Mouse (Mus musculus) fibroblast of lung, adult 2 months (primary cell): Measurements from ENCODE around the gene Sh2d1b1.
"Not testable (repeated sequence)": the region's sequence is repeated elsewhere in the genome, so short reads cannot be mapped to it uniquely, and the experiment has no call there.

Experiments used
- DNase-seq: peaks from one replicate; pipeline ENCODE4 v3.0.0-alpha.2; 2011; ENCODE audit warnings: low read depth

Gene Sh2d1b1

GRCm38 (mm10) chr1:170277016-170277415 is at the start of gene Sh2d1b1:
Gene Sh2d1b1 (plus strand): TSS chr1:170277320.
- no peak for DNase-seq

DNA sequence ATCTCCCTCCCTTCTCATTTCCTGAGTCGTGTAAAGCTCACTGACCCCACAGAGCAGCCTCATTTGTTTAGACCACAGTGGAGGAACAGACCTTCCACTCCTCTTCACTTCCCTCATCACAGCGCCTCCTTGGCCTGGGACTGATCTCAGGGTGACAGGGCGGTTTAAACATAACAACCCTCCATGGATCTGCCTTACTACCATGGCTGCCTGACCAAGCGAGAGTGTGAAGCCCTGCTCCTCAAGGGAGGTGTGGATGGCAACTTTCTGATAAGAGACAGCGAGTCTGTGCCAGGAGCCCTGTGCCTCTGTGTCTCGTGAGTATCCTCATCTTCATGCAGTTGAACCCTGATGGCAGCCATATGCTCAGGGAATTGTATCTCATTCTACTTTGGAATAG is 44.4 kb upstream of the Sh2d1b1 start, which contains the start of gene Sh2d1b2:
Gene Sh2d1b2 (plus strand): TSS at position 62 of the 400 bp plus-strand sequence.
- DNase-seq: not testable (repeated sequence)

DNA sequence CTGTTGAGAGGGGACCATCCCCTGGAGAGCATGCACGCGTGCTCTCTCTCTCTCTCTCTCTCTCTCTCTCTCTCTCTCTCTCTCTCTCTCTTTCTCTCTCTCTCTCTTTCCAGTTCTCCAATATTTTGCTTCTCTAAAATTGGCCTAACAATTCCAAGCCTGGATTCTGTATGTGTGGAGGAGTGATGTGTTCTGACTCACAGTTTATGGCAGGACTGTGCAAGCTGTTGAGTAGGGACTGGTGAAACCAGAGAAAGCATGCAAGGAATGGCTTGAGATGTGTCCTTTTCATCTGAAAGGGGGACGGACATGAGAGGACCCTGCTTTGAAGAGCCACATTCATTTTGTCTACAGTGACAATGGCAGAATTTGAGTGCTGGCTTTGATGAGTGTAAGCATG is 32.1 kb upstream of the Sh2d1b1 start:
- DNase-seq: no peak

- no peak for DNase-seq
These were observed 22.1 kb upstream of the Sh2d1b1 start for GRCm38 (mm10) chr1:170254893-170255559.

GRCm38 (mm10) chr1:170255560-170255910 is 21.6 kb upstream of the Sh2d1b1 start:
- DNase-seq: peak; percentile 70

DNA sequence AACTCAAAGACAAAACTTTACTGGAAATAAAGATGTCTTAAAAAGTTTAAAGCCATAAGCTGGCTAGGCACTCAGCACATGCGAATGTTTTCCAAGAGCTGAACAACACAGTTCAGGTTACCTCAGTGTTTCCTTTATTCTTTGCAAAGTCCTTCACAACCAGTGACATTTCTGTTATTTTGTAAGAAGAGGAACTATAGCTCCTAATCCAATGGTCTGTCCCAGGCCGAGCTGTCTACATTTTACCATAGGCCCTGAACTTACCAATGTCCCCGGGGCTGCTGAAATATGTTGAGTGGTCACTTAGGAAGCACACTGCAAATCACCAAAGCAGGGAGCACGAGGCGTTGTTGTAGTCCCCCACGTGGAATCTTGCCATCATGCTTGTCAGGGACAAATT is 6.8 kb upstream of the Sh2d1b1 start:
- no peak for DNase-seq

DNA sequence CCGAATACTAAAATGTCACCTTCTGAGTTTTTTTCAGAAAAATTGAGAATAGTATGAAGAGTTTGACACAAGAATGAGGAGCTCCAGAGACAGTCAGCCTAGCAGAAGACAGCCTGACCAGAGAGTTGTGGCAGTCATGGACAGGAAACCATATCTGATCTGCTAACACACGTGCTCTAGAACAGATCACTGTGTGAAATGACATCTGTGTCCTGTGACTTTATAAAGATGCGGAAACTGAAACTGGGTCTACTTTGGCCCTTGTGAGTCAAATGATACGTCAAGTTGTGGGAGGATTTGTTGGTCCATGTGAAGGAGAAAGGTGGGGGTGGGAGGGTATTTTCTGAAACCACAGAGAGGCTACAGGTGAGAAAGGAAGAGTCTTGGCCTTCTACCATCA is 6.4 kb upstream of the Sh2d1b1 start:
- DNase-seq: no peak

- DNase-seq: no peak
These were observed 3.9 kb upstream of the Sh2d1b1 start for GRCm38 (mm10) chr1:170273252-170273651.

- no peak for DNase-seq
These were observed 5.5 kb downstream of the Sh2d1b1 start for GRCm38 (mm10) chr1:170282415-170283129.

DNA sequence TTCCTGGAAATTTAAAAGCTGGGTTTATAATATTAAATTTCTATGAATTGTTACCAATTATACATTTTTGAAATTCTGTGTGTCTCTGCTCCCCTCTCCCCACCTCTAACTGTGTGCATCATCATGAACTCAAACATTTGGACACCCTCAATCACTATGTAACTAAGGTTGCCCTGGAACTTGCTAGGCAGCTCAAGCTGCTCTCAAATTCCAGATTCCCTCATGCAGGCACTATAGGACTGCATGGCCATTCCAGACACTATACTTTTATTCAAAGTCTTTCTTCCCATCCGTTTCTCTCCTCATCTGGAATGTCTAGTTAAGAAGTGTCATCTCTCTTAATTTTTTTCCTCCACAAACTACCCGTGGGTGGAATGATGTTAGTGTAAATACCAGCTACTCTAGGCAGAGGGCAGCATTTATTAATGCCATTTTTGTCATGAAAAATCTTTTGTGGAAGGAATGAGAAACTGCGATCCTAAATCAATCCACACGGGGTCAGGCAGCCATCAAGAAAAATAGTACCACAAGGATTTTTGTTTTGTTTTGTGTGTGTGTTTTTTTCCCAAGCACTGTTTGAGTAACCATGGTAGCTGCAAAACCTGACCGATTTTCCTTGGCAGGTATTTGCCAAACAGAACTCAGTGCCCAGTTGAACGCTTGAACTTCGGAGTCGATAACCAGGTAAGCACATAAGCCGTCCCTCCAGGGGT is 15.3 kb downstream of the Sh2d1b1 start:
- peak; percentile 60 for DNase-seq

DNA sequence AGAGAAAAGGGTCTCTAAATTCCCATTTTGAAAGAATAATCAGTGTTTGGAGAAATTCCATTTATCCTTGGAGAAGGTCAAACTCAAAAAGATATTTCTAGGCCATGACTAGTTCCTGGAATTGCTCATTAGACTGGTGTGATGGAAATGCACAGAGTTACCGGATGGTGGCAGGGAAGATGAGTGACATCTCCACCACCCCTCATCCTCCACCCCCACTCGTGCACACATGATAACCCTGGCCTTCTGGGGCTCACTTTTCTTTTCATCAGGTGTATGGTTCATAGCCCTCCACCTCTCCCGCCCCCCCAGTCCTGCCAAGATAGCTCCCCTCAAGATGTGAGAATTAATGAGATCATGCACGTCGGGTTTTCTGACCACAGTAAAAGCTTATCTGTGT is 16.1 kb downstream of the Sh2d1b1 start:
- no peak for DNase-seq

DNA sequence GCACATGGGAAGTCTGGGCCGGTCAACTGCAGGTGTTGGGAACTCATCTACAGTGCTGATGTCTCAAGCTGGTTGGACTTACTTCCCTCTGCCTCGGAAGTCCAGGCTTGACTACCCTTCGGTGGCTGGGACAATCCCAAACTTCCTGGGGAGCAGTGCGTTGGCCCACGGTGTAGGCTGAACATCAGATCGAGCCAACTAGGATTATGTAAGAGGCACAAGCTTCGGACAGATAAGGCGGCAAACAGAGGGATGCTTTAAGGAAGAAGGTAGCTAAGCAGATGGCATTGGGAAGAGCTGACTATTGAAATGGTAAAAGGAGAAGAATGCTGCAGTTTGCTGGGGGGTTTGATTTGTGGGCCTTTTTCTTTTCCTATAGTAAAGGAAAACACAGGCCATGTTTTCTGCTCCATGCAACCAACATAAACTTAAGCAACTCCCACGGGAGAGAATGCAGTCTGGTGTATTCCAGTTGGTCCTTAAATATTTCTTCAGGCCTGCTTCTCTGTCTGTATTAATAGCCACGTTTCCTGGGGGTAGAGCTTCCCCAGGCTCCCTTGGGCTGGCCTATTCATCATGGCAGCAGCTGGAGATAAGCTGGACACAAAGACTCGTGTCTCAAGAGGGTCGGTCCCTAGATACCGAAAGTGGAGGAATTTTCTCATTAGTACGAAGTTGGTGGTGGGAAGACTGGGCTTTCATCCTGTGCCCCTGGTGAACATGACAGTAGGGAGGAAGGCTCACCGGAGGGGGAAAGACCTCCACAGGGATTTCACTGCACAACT is 17.9 kb downstream of the Sh2d1b1 start:
- DNase-seq: no peak

DNA sequence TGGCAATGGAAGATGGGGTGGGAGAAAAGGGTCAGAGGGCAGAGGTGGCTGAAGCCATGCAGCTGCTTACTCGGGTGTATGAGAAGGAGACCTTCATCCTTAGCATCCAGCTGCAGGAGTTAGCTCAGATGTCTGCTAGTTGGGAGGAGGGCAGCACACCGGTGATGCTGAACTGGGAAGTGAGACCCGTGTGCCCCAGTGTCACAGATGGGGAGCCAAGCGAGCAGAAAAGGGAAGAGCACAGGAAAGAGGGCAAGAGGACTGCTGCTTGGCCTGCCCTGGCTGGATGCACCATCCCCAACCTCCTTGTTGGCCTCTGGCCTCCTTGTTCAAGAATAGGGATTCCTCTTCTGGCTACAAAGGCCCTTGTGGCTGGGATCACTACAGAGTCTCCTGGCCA is 22.4 kb downstream of the Sh2d1b1 start:
- DNase-seq: no peak

GRCm38 (mm10) chr1:170301686-170302085 is 24.6 kb downstream of the Sh2d1b1 start:
- no peak for DNase-seq

DNA sequence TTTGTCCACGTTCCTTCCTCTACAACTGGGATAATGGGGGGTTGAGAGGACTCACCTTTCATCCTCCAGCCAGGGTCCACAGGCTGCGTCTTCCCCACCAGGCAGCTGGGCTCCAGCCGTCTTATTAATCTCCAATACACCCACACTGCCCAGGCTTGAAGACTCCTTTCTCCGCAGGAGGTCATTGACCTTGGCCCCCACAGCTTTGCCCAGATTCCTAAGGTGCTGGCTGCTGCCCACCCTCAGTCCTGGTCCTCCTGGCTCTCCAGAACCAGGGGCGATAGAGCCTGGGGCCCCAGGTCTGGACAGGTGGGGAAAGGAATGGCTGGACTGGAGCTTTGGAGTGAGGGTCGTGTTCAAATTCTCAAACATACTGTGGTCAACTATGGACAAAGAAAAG is 25.3 kb downstream of the Sh2d1b1 start:
- no peak for DNase-seq

DNA sequence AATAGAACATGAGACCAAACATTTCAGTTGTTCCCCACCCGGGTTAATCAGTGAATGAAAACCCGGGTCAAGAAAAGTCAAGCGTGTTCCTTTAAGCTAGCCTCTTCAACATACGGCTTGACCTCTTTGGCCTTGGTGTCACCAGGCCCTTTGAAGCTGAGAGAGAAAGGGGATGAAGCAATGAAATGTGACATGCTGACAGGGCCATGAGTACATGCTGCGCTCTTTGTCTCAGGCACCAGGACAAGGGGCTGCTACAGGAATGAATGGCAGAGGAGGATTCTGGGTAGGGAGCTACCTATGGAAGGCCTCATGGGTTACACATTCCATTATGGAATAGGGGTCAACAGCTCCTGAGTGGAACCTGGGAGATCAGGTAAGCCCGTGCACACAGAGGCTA is 26.0 kb downstream of the Sh2d1b1 start:
- no peak for DNase-seq

GRCm38 (mm10) chr1:170305002-170305401 is 27.9 kb downstream of the Sh2d1b1 start:
- no peak for DNase-seq

DNA sequence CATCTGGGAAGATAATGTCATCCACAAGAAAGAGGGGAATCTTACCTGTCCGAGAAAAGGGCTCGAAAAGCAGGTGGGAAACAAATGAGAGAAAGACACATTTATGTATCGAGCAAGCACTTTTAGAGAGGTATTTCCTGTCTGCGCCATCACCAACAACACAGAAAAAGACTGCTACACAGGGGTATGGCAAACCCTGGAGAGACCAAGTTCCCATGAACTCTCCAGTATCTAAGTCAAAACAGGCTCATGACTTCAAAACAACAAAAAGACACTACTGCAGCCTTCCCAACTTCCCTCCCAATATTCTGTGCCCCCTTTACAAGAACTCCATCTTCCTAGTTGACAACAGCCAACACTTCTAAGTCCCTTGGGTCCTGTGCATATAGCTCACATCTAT is 29.1 kb downstream of the Sh2d1b1 start, which contains the start of gene Gm7694:
Gene Gm7694 (minus strand): TSS at position 101 of the 400 bp plus-strand sequence.
- no peak for DNase-seq

GRCm38 (mm10) chr1:170308503-170308902 is 31.4 kb downstream of the Sh2d1b1 start, which contains the start of gene Spata46:
Gene Spata46 (plus strand): TSS chr1:170308803.
- no peak for DNase-seq

DNA sequence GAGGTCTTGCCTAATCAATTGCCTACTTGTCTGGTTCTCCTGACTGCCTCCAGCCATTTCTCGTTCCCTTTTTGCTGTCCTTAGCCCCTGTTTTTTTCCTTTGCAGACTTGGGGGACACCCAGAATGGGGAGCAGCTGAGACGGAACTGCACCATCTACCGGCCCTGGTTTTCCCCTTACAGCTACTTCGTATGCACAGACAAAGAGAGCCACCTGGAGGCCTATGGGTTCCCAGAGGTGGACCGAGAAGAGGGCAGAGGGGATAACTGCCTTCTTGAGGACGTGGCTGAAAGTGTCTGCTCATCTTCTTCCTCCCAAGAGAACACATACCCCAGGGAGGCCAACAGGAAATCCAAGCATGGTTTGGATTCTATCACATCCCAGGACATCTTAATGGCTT is 34.3 kb downstream of the Sh2d1b1 start:
- DNase-seq: no peak

- DNase-seq: no peak
These were observed 44.9 kb downstream of the Sh2d1b1 start for GRCm38 (mm10) chr1:170322046-170322445.

DNA sequence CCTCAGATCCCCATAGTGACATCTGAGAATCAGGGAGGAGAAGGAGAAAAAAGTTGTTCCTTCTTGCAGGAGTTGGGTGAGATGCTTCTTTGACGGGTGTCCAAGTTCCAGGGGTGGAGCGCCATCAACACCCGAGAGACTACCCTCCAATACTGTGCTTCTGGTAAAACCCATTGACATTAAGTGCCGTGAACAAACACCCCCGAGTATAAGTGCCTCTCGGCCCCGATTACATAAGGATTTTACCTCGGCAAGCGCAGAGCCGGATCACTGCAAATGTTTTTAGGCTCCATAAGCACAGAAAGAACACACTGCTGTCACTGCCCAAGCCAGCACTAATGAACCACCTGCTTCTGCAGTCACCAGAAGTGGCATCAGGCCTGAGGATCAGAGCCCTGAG is 45.9 kb downstream of the Sh2d1b1 start:
- no peak for DNase-seq
